Mouse (Mus musculus) layer of hippocampus, postnatal 25 days (tissue): ENCODE data around the gene Ormdl3. TPM values are rescaled to one million over a fixed set of nuclear protein-coding genes. Genes with fewer than 3 reads are reported as not detected.

Source experiments
- DNase-seq, 2 experiments: peaks; one replicate each; pipeline ENCODE4 v3.0.0; 2022; ENCODE audit warnings: mixed read lengths in 2 of 2, low spot score in 1 of 2; ENCODE audit errors: extremely low spot score in 1 of 2
- total RNA-seq, 2 experiments: library from RNA; stranded (reverse); gene quantifications; 2 replicates each; pipeline ENCODE4 v1.2.3; 2021

Gene Ormdl3
- total RNA-seq, 2 experiments from 2014 or later, result 47.7 to 57.5 TPM

DNA sequence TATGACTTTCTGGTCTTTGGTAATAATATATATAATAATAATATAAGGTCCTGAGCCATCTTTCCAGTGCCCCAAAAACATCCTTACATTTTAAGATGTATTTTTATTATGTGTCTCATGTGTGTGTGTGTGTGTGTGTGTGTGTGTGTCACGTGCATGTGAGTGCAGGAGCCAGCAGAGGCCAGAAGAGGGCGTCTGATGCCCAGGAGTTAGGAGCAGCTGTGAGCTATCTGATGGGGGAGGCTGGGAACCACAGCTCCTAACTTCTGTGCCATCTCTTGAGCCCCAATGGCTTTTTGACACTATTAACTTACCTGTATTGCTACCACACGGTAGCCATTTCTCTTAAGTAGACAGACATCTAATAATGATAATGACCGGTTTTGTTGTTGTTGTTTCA lies 33.2 kb downstream of the Ormdl3 start:
- DNase-seq, result no peak

DNA sequence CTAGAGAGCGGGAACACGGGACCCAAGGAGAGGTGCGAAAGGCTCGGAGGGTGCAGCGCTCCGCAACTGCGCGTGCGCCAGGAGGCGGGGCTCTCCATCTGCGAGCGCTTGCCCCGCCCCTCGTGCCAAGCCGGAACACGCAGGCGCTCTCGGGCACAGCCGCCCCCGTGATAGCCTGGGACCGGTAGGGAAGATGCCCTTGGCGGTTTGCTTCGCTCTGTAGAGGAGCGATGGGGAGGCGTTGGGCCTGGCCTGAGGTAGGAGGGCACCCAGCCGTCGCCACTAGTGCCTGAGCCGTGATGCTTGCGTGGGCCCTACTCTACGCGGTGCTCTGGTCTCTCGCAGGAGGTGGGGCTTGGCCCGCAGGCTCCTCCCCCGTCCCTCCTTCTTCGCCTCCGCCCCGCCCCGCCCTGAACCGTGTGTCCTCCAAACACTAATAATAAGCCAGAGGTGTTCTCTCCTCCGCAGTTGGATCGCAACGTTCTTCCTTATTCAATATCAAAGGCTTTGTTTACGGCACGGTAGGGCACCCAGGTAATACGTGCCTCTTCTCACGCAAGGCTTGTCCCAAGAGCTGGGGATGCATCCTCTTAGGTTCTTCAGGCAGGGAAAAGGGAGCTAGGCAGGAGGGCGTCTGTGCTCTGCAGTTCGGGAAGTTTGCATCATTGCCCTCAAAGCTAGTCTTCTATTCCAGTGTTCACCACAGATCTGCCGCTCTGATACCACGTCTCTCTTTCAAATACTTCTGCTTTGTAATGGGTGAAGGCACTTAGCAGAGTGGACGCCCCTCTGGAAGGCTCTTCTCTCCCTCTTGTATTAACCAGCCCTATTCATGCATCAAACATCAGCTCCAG lies 36.0 kb downstream of the Ormdl3 start, which contains the start of gene Zpbp2:
Gene Zpbp2 (plus strand): TSS at position 123 of the 854 bp plus-strand sequence.
- peak; percentile 82 to 89 for DNase-seq

DNA sequence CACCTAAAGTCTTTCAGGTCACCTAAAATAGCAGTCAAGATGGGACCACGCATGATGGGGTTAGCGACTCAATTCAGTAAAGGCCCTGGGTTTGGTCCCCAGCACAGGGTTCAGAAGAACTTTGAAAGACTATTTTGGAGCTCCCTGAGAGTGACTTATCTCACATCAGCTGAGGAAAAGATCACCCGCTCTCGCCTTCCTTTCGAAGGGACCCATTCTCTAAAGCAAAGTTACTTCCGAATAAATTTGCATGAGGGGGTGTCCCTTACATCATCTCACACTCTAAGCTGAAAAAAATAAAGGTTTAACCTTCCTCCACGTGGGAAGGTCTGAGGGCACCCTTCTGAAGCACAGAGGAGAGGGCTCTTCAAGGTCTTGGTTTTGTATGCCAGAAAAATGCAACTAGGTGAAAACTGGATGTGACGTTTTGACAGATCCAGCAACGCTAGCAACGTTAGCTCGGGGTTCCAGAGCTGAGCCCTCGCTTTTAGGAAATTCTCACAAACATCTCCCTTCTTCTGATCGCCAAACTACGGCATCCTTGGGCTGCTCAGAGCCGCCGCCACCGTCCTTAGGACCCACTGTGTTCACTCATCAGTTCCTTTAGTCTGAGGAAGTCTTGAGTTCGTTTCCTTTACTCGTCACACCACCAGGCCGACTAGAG lies 36.7 kb downstream of the Ormdl3 start:
- DNase-seq, result no peak

GRCm38 (mm10) chr11:98549363-98549762 lies 37.8 kb downstream of the Ormdl3 start:
- no peak for DNase-seq

DNA sequence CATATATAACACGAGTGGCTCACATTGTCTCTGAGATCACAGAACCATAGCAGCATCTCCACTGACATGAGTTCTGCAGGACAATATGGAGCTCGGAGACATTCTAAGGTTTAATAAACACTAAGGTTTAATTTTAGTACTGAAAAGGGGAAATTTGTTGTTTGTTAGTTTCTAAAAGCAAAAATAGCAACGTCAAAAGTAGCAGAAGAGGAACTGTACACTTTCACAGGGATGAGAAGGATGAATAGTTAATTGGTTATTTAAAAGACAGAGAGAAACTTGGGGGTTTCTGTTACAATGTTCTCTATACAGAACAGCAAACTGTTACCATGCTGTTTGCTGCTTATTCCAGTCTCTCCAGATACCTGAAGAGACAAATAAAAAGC lies 39.9 kb downstream of the Ormdl3 start:
- no peak for DNase-seq

DNA sequence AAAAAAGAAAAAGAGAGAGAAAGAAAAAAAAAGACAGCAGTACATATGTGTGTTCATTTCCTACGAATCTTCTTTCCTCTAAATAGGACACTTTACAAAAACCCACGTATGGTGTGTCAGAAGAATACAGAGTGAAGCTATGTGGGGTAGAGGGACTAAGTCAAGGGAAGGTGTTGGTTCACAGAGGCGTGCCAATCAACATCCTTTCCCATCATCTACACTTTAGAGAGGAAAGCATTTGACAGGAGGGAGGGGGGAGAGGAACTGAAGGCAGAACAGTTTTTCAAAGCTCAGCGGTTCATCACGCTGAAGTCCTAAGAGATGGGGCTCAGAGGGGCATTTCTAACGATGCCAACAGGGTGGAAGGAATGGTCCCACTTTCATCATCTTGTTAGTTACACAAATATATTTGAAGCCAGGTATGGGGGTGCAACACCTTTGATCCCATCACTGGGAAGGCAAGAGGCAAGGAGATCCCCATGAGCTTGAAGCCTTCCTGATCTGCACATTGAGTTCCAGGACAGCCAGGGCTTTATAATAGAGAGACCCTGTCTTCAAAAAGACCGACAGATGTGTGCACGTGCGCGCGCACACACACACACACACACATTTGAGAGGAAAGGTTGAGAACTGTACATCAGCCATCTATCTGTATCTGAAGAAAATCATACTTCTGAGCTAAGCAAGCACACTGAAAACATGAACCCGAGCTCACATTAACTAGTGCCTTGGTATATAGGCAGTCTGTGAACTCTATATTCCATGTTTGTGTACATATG lies 40.5 kb downstream of the Ormdl3 start:
- DNase-seq, result no peak

DNA sequence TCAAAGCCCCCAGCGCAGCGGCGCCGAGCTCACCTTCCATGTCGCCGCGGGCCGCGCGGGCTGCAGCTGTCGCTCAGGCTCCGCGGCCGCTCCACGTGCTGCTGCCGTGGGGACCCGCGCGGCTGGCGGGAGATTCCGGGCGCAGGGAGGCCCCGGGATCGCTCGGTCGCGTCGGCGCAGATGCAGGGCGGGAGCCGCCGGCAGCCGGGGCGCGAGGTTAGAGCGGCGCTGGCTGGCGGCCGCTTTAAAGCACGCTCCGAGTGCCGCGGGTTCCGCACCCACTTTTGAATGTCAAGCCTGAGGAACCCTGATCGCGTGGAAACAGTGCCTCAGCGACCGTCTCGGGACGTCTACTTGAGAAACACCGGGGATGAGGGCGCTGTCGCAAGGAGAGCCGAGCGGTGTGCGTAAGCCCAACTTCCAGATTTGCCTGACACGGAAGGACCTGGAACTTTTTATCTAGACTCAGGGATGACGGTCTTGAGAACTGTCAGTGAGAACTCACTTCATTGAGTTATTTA lies 41.4 kb downstream of the Ormdl3 start, which contains the start of gene Ikzf3:
Gene Ikzf3 (minus strand): TSS at position 321 of the 521 bp plus-strand sequence.
- DNase-seq, result peak; percentile 6 to 9

DNA sequence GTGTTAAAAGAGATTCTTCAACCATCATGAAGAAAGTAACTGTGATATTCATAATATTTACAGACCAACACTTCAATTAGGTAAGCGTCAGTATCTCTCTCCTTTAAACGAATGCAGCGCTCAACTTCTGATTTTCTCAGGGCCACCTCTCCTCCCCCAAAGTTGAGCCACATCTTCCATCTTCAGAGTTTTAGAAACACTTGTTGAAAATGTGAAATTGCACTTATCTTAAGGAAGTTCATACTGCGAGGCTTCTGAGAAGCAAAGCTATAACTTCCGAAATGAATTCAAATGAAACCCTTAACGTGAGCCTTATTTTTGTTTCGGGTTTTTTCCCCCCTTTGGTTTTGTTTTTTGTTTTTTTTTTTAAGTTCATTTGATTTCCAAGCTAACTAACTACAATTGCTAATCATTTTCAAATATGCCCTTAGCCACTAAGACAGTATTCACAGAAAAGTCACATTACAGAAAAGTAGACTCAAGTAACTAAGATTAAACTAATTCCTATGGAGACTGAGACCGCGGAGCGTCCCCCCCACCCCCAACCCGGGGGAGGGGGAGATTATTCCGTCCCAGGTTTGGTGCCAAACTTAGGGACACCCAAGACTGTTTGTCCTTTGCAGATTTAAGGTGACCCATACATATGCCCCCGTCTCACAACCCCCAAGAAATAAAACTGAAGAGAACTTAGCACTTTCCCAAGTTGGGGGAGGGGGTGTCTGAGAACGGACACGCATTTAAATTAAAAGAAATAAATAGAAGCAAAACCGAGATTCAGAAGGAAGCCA lies 42.1 kb downstream of the Ormdl3 start:
- no peak for DNase-seq

DNA sequence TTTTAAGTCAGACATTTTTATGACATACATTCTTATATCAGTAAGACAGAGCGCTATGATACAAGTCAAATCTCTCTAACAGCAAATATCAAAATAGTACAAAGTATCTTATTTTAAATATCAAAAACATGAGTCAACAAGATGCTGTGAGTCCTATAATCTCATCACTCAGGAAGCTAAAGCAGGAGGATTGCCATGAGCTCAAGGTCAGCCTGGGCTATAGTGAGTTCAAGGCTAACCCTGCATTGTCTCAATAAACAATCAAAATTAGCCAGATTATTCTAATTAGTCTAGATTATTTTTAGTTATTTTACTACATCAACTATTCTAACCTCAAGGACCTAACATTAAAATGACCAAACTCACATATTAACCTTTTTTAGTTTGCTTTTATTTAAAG lies 43.8 kb downstream of the Ormdl3 start:
- DNase-seq, result no peak

DNA sequence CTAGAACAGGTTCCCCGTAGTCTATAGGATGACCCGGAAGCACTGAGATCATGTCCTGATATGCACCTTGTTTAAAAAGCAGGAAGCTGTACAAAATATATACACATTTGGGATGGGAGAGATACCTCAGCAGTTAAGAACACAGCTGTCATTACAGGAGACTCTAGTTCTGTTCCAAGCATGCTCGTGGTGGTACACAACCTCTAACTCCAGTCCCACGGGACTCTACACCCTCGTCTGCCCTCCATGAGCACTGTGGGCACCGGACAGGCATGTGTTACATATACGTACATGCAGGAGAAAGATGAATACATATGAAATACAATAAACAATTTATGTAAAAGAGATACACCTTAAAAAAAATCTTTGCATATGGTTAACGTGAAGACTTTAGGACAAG lies 44.6 kb downstream of the Ormdl3 start:
- DNase-seq, result no peak

DNA sequence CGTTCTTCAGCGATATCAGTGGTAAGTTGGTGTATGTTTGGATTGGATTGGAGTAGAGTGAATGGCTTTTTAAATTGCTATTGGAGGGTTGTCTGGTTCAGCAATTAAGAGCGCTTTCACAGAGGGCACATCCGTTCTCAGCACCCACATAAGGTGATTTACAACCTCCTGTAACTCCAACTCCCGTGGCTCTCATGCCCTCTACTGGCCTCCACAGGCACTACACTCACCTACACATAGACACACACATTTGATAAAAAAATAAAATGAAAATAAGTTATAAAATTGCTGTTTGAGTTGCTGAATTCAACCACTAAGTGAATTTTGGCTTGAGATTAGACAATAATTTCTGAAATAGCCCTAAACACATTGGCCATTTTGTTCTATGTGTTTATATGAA lies 46.8 kb downstream of the Ormdl3 start:
- no peak for DNase-seq

DNA sequence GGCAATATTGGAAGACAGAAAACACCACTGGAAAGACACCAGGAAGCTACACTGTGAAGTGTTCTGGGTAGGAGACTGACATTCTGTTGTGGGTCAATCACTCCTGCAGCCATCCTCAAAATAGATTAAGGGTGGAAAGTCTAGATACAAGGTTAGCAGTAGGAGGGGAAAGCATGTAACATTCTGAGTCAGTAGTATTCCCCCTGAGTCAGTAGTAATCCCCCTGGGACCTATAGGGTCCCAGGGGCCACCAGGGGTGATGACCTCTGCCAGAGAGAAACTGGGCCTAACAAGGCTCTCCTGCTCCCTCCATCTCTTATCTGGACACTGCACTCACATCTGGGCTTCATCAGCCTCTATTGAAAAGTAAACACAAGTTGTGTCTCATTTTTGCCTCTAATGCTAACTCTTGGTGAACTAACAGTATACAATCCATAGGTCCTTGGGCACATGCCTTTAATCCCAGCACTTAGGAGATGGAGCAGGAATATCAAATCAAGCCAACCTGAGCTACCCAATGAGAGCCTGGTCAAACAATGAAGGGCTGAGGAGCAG lies 49.6 kb downstream of the Ormdl3 start:
- DNase-seq, result no peak

Other genes starting within 250 kb of the Ormdl3 start
- gene Ppp1r1b, start 239.0 kb downstream of the Ormdl3 start, total RNA-seq, result 10 to 100 TPM; 45.4 to 49.9 TPM
- 10 to 100 TPM; 31.5 to 34.3 TPM for gene Stard3, start 229.0 kb downstream of the Ormdl3 start, total RNA-seq
- gene Tcap, start 203.6 kb downstream of the Ormdl3 start, total RNA-seq, result under 1 TPM; 0.66 to 0.76 TPM
- gene Pnmt, start 200.9 kb downstream of the Ormdl3 start, total RNA-seq, result not detected
- 1 to 10 TPM; 8.9 to 9.6 TPM for gene Pgap3, start 186.9 kb downstream of the Ormdl3 start, total RNA-seq
- gene Erbb2, start 174.9 kb downstream of the Ormdl3 start, total RNA-seq, result 1 to 10 TPM; 1.4 to 3.5 TPM
- 100 to 1,000 TPM in 1 of 2 experiments, 10 to 100 TPM in 1; 92.2 to 104 TPM for gene Mien1, start 148.4 kb downstream of the Ormdl3 start, total RNA-seq
- 1 to 10 TPM; 1.4 to 2.1 TPM for gene Grb7, start 141.0 kb downstream of the Ormdl3 start, total RNA-seq
- gene Ikzf3, start 41.3 kb downstream of the Ormdl3 start, total RNA-seq, result under 1 TPM in 1 of 2 experiments, not detected in 1; 0.52 TPM
- not detected for gene Zpbp2, start 36.3 kb downstream of the Ormdl3 start, total RNA-seq
- gene Lrrc3c, start 10.9 kb upstream of the Ormdl3 start, total RNA-seq, result not detected
- gene Gm12355, start 38.3 kb upstream of the Ormdl3 start, total RNA-seq, result 10 to 100 TPM; 10.4 to 12.4 TPM
- not detected for gene Gsdma3, start 39.0 kb upstream of the Ormdl3 start, total RNA-seq
- under 1 TPM in 1 of 2 experiments, not detected in 1; 0.20 TPM for gene Gsdma2, start 59.4 kb upstream of the Ormdl3 start, total RNA-seq
- not detected for gene Gsdma, start 77.0 kb upstream of the Ormdl3 start, total RNA-seq
- gene Psmd3, start 95.2 kb upstream of the Ormdl3 start, total RNA-seq, result 100 to 1,000 TPM; 127 to 128 TPM
- gene Csf3, start 113.9 kb upstream of the Ormdl3 start, total RNA-seq, result not detected
- 100 to 1,000 TPM; 118 to 130 TPM for gene Med24, start 142.1 kb upstream of the Ormdl3 start, total RNA-seq
- 1,000 to 10,000 TPM; 1,027 to 1,094 TPM for gene Thra, start 153.3 kb upstream of the Ormdl3 start, total RNA-seq
- gene Nr1d1, start 188.0 kb upstream of the Ormdl3 start, total RNA-seq, result 10 to 100 TPM; 78.1 to 92.2 TPM
- gene Msl1, start 208.1 kb upstream of the Ormdl3 start, total RNA-seq, result 100 to 1,000 TPM; 170 to 176 TPM
- gene Casc3, start 217.5 kb upstream of the Ormdl3 start, total RNA-seq, result 10 to 100 TPM; 53.3 to 60.6 TPM
- 100 to 1,000 TPM; 185 to 222 TPM for gene Rapgefl1, start 249.4 kb upstream of the Ormdl3 start, total RNA-seq